Mouse (Mus musculus): ENCODE measurements around the gene Otx2. TPM values are rescaled to one million over a fixed set of nuclear protein-coding genes. Genes with fewer than 3 reads are reported as not detected.

Otx2 gene
- total RNA-seq (2014; rRNA removed) (not detected in 2 replicates), polyA plus RNA-seq (2012; rRNA removed) (not detected in 2 replicates)

- no peaks in the 10 kb centered on the region for H3K4me1 ChIP-seq (ENCODE audit: control insufficient read depth, insufficient read depth, low read length)
- H3K27me3 ChIP-seq (ENCODE audit: control insufficient read depth, insufficient read depth, low read length) = peaks cover 18% of the 10 kb centered on the region; the same call in 1 of the 2 replicates
- no peaks in the 10 kb centered on the region for H3K79me2 ChIP-seq (ENCODE audit: control insufficient read depth, insufficient read depth, low read length)
- H3K9ac ChIP-seq (ENCODE audit: low read depth, low read length) = no peak within 1 kb of the TSS
- H3K27ac ChIP-seq (replicated peaks; ENCODE audit: insufficient read depth, low read depth, low read length) = no peak within 1 kb of the TSS
- no peak for DNase-seq (ENCODE audit: extremely low read depth, low read depth, low spot score)
- no peak within 1 kb of the TSS for H3K4me3 ChIP-seq (ENCODE audit: insufficient read depth, low read depth, low read length)
- TF ChIP-seq CTCF (IDR thresholded peaks at IDR 0.05; ENCODE audit: low read depth, low read length) (no peak), POLR2A (IDR thresholded peaks at IDR 0.05; ENCODE audit: extremely low read depth, insufficient read depth, low read length) (no peak)
- WGBS = 3% methylated on average over 27 of the region's 27 CpGs
- no peaks in the 10 kb centered on the region for H3K36me3 ChIP-seq (ENCODE audit: control insufficient read depth, insufficient read depth, low read length)
Measured at GRCm38 (mm10) chr14:48673541-48673940, at the start of gene Otx2. Otx2 (minus strand) TSS chr14:48673819.

GRCm38 (mm10) chr14:48722763-48723162, 49.1 kb upstream of the Otx2 start:
- H3K4me1 ChIP-seq (ENCODE audit: control insufficient read depth, insufficient read depth, low read length) = no peaks in the 10 kb centered on the region
- no peaks in the 10 kb centered on the region for H3K27me3 ChIP-seq (ENCODE audit: control insufficient read depth, insufficient read depth, low read length)
- no peak overlapping the region for H3K9ac ChIP-seq (ENCODE audit: low read depth, low read length)
- H3K4me3 ChIP-seq (ENCODE audit: insufficient read depth, low read depth, low read length) = no peak overlapping the region
- TF ChIP-seq POLR2A (IDR thresholded peaks at IDR 0.05; ENCODE audit: extremely low read depth, insufficient read depth, low read length) (no peak), CTCF (IDR thresholded peaks at IDR 0.05; ENCODE audit: low read depth, low read length) (no peak)
- H3K36me3 ChIP-seq (ENCODE audit: control insufficient read depth, insufficient read depth, low read length) = no peaks in the 10 kb centered on the region
- H3K27ac ChIP-seq (replicated peaks; ENCODE audit: insufficient read depth, low read depth, low read length) = no peak overlapping the region
- no peak for DNase-seq (ENCODE audit: extremely low read depth, low read depth, low spot score)
- WGBS = 65% methylated on average over 4 of the region's 4 CpGs
- H3K79me2 ChIP-seq (ENCODE audit: control insufficient read depth, insufficient read depth, low read length) = no peaks in the 10 kb centered on the region

GRCm38 (mm10) chr14:48719296-48719695, 45.7 kb upstream of the Otx2 start:
- 76% methylated on average over 3 of the region's 3 CpGs for WGBS
- Histone ChIP-seq H3K4me3 (ENCODE audit: insufficient read depth, low read depth, low read length) (no peak overlapping the region), H3K79me2 (ENCODE audit: control insufficient read depth, insufficient read depth, low read length) (no peaks in the 10 kb centered on the region), H3K27me3 (ENCODE audit: control insufficient read depth, insufficient read depth, low read length) (no peaks in the 10 kb centered on the region), H3K9ac (ENCODE audit: low read depth, low read length) (no peak overlapping the region), H3K4me1 (ENCODE audit: control insufficient read depth, insufficient read depth, low read length) (no peaks in the 10 kb centered on the region), H3K27ac (replicated peaks; ENCODE audit: insufficient read depth, low read depth, low read length) (no peak overlapping the region), H3K36me3 (ENCODE audit: control insufficient read depth, insufficient read depth, low read length) (no peaks in the 10 kb centered on the region)
- DNase-seq (ENCODE audit: extremely low read depth, low read depth, low spot score) = no peak
- TF ChIP-seq CTCF (IDR thresholded peaks at IDR 0.05; ENCODE audit: low read depth, low read length) (no peak), POLR2A (IDR thresholded peaks at IDR 0.05; ENCODE audit: extremely low read depth, insufficient read depth, low read length) (no peak)

GRCm38 (mm10) chr14:48717632-48718279, 44.1 kb upstream of the Otx2 start:
- Histone ChIP-seq H3K27ac (replicated peaks; ENCODE audit: insufficient read depth, low read depth, low read length) (no peak overlapping the region), H3K79me2 (ENCODE audit: control insufficient read depth, insufficient read depth, low read length) (no peaks in the 10 kb centered on the region), H3K27me3 (ENCODE audit: control insufficient read depth, insufficient read depth, low read length) (no peaks in the 10 kb centered on the region), H3K36me3 (ENCODE audit: control insufficient read depth, insufficient read depth, low read length) (no peaks in the 10 kb centered on the region), H3K9ac (ENCODE audit: low read depth, low read length) (no peak overlapping the region), H3K4me1 (ENCODE audit: control insufficient read depth, insufficient read depth, low read length) (no peaks in the 10 kb centered on the region), H3K4me3 (ENCODE audit: insufficient read depth, low read depth, low read length) (no peak overlapping the region)
- 71% methylated on average over 8 of the region's 8 CpGs for WGBS
- TF ChIP-seq POLR2A (IDR thresholded peaks at IDR 0.05; ENCODE audit: extremely low read depth, insufficient read depth, low read length) = no peak
- DNase-seq (ENCODE audit: extremely low read depth, low read depth, low spot score) = no peak

- H3K36me3 ChIP-seq (ENCODE audit: control insufficient read depth, insufficient read depth, low read length) = no peaks in the 10 kb centered on the region
Measured at GRCm38 (mm10) chr14:48716456-48716855, 42.8 kb upstream of the Otx2 start.

GRCm38 (mm10) chr14:48710871-48711370, 37.3 kb upstream of the Otx2 start:
- H3K4me3 ChIP-seq (ENCODE audit: insufficient read depth, low read depth, low read length) = no peak overlapping the region
- no peaks in the 10 kb centered on the region for H3K27me3 ChIP-seq (ENCODE audit: control insufficient read depth, insufficient read depth, low read length)
- 89% methylated on average over 13 of the region's 13 CpGs for WGBS
- TF ChIP-seq POLR2A (IDR thresholded peaks at IDR 0.05; ENCODE audit: extremely low read depth, insufficient read depth, low read length) (no peak), CTCF (IDR thresholded peaks at IDR 0.05; ENCODE audit: low read depth, low read length) (no peak)
- peaks cover 5% of the 10 kb centered on the region; the same call in 1 of the 2 replicates for H3K4me1 ChIP-seq (ENCODE audit: control insufficient read depth, insufficient read depth, low read length)
- H3K79me2 ChIP-seq (ENCODE audit: control insufficient read depth, insufficient read depth, low read length) = no peaks in the 10 kb centered on the region
- no peak for DNase-seq (ENCODE audit: extremely low read depth, low read depth, low spot score)
- no peaks in the 10 kb centered on the region for H3K36me3 ChIP-seq (ENCODE audit: control insufficient read depth, insufficient read depth, low read length)
- no peak overlapping the region for H3K9ac ChIP-seq (ENCODE audit: low read depth, low read length)
- no peak overlapping the region for H3K27ac ChIP-seq (replicated peaks; ENCODE audit: insufficient read depth, low read depth, low read length)

More at GRCm38 (mm10) chr14:48716456-48716855, 42.8 kb upstream of the Otx2 start:
- Histone ChIP-seq H3K79me2 (ENCODE audit: control insufficient read depth, insufficient read depth, low read length) (no peaks in the 10 kb centered on the region), H3K27me3 (ENCODE audit: control insufficient read depth, insufficient read depth, low read length) (no peaks in the 10 kb centered on the region), H3K27ac (replicated peaks; ENCODE audit: insufficient read depth, low read depth, low read length) (no peak overlapping the region), H3K4me3 (ENCODE audit: insufficient read depth, low read depth, low read length) (no peak overlapping the region), H3K9ac (ENCODE audit: low read depth, low read length) (no peak overlapping the region), H3K4me1 (ENCODE audit: control insufficient read depth, insufficient read depth, low read length) (no peaks in the 10 kb centered on the region)
- no peak for DNase-seq (ENCODE audit: extremely low read depth, low read depth, low spot score)
- 77% methylated on average over 4 of the region's 4 CpGs for WGBS
- TF ChIP-seq CTCF (IDR thresholded peaks at IDR 0.05; ENCODE audit: low read depth, low read length) (no peak), POLR2A (IDR thresholded peaks at IDR 0.05; ENCODE audit: extremely low read depth, insufficient read depth, low read length) (no peak)

All from liver, adult 2 months (tissue).